Mouse (Mus musculus) T-cell, adult 66 days (primary cell): ENCODE results near the gene Pbx2. TPM values are rescaled to one million over a fixed set of nuclear protein-coding genes. Genes with fewer than 3 reads are reported as not detected.

ENCODE experiments used
- total RNA-seq, 2 experiments: library from RNA; stranded (reverse); gene quantifications; 3 replicates in 1 of 2; 4 replicates in 1 of 2; pipeline ENCODE4 v1.2.4; 2023

Gene Pbx2
- total RNA-seq: 10 to 100 TPM; 52.2 to 55.0 TPM

DNA sequence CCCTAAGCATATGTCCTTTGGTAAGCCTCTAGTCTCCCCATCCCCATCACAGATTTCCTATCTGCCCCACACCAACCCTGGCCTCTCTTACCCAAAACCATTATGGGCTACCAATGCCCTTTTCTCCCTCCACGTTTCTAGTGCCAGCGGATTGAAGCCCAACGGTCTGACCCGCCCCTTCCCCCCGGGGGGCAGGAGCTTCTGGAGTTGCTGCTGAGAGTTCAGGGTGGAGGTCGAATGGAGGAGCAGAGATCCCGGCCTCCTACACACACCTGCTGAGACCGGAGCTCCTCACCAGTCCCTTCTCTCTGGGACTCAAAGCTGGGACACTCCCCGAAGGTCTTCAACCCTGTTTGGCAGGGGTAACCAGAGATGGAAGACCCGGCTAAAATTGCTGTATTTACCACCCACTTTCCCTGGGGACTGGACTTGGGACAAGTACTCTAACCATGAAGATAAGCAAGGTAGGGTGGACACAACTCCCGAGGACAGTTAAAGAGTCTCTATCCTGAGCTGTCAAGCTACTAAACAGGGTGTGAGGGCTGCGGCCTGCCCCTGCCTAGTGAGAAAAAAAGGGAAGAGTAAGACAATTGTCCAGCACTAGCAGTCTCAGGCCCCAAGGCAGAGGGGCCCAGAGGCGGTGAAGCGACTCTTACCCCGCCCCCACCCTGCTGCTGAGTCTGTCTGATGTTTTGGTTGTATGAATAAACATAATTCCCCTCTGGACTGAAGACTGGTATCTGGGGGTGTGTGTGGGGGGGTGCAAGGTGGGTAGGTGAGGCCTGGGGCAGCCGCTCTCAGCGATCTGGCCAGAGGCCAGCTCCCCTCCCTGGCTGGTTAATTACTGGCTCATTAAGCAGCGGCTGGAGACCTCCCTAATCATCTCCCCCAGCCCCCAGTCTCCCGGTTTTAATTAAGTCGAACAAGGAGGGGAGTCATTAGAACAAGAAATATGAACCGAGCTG, at the start of gene Pbx2:
Gene Pbx2 (plus strand): TSS at position 238 of the 965 bp plus-strand sequence.

DNA sequence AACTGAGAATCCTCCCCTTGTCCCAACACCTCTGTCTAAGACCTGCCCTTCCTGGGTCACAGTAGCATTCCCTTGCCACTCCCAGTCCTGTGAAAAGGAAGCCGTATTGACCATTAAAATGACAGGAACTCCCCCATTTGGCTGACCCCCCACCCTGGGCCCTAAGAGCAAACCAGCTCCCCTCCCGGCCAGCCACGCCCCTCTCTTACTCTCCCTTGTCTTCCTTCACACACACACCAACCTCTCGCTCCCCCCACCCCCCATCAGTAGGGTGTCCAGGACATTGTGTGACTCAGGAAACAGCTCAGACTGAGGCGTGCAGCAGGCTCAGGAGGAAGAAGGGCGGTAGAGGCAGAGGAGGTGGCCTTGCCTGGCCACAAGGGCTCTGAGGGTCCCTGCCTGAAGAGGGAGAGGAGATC, 27.1 kb upstream of the Pbx2 start, which contains the start of gene Notch4:
Gene Notch4 (plus strand): TSS at position 266 of the 419 bp plus-strand sequence.

DNA sequence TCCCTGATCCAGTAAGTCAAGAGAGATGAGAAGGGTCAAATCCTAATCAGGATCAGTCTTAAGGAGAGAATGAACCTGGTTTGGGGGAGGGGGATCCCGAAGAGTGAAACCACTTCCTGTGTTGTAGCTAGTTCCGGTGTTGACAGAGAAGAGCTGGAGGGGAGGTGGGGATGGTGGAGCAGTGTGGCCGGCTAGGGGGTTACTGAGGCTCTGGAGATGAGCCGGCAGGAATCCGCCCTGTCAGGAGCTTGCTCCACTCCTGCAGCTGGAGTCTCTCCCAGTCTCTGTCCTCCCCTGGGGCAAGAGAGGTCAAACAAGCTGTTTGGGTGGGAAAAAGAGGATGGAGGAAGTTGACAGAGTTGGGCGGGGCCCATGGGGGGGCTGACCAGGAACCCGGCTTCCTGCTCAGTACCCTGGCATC, 1.4 kb upstream of the Pbx2 start, which contains the start of gene Gpsm3:
Gene Gpsm3 (plus strand): TSS at position 126 of the 421 bp plus-strand sequence.

DNA sequence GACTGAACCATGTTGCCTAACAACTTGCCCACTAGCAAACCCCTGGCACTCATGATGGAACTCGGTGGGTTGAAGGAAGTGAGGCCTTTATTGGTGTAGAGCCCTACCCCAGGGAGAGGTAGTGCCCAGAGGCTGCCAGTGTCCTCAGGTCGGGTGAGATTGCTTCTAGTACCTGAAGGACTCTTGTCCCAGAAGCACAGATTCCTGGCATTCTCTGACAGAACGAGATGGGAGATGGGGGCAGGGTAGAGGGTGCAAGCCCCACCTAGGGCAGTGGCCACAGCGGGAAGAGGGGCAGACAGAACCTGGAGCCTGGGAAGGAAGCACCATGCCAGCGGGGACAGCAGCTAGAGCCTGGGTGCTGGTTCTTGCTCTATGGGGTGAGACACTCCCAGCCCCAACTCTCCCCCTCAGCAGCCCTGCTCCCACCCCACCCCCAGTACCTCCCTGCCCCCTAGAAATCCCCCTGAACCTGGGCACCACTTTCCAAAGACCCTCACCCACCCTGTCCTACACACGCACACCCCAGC, 6.6 kb downstream of the Pbx2 start, which contains the start of gene Ager:
Gene Ager (plus strand): TSS at position 297 of the 530 bp plus-strand sequence.

DNA sequence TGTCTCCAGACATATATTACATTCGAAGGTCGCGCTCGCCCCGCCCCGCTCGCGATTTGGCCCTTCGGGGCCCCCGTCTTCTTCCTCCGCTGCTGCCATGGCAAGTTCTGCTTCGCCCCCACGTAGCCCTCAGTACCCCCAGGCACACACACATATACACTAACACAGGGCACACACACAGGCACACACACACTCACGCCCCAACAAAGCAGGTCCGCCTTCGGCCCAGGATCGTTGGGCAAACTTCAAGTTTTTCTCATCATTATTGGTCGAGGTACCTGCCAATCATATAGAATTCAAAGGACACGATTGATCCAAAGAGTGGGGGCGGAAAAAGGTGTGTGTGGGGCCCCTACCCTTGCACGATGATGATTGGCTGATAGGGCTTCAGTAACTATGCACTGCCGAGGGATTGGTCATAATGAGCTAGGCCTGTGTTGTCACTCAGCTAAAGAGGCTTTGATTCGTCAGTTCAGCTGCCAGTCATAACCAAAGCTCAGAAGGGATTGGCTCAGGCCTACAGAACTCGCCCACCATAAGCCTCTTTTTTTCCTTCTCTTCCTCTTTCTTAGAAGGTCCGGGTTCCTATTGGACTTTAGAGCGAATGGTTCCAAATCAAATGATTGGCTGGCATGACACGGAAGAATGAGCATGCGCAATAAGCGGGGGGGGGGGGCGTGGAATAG, 12.5 kb downstream of the Pbx2 start, which contains the start of gene Rnf5:
Gene Rnf5 (minus strand): TSS at position 316 of the 686 bp plus-strand sequence.

DNA sequence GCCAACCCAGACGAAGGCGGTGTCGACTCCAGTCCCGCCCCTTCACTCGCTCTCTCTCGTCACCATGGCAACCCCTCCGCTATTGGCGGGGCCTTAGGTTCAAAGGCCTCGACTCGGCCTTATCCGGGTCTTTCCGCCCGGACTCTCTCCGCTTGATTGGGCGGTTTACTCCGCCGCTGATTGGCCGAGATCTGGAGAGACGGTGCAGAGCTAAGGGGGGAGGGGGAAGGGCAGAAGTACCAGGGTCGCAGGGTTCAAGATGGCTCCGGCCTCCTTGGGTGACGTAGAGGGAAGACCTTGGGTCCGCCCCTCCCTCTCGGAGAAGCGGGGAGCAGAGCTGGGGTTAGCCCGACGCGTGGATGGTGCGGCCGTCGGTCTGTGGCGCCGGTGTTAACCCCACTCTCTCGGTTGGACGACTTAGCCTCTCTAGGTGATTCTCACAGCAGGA, 13.0 kb downstream of the Pbx2 start, which contains the start of gene Agpat1:
Gene Agpat1 (plus strand): TSS at position 202 of the 448 bp plus-strand sequence.

DNA sequence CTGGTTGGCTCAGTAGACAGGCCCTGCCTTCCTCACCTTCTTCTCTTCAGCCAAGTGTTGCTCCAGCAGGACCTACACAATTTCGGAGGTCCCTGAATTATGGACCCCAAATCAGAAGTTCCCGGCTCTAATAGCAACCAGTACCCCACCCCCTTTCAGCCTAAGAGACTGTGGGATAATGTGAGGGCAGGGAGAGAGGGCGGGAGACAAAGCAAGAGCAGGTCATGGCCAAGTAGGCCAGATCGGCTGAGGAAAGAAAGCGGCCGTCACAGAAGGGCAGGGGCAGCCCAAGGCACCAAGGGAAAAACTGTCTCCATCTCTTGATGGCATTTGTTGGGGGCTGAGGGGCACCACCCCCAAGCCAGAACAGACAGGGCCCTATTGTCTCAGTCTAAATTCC, 24.8 kb downstream of the Pbx2 start, which contains the start of gene Egfl8:
Gene Egfl8 (minus strand): TSS at position 101 of the 400 bp plus-strand sequence.

DNA sequence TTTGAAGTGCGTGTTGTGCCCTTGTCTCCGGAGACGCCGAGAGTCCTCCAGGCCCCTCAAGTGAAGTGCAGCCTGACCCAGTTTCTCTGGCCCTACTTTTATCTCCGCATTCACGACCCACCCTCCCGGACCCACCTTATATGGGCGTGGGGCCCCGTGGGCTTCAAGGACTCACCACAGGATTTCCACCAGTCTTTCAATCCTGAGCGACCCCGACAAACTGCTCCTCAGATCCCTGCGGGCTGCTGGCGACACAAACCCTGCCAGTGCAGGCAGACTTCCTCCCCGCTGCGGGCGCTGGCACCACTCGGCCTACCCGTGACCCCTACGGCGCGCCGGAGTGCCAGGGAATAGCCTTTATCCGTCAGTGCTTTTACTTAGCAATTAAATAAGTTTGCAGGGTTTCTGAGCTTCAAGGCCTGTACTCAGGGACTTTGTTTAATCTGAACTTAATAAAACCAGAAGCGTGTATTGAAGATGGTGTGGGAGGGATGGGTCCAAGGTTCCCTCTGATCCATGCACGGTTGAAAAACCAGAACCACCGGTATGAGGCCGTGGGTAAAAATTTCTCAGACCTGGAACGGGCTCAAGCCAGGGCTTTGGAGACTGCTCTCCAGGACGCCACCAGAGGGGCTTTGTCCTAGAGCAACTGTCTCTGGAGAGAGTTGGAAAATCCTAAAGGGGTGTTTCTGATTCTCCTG, 37.0 kb downstream of the Pbx2 start, which contains the start of gene Ppt2:
Gene Ppt2 (minus strand): TSS at position 568 of the 701 bp plus-strand sequence.

DNA sequence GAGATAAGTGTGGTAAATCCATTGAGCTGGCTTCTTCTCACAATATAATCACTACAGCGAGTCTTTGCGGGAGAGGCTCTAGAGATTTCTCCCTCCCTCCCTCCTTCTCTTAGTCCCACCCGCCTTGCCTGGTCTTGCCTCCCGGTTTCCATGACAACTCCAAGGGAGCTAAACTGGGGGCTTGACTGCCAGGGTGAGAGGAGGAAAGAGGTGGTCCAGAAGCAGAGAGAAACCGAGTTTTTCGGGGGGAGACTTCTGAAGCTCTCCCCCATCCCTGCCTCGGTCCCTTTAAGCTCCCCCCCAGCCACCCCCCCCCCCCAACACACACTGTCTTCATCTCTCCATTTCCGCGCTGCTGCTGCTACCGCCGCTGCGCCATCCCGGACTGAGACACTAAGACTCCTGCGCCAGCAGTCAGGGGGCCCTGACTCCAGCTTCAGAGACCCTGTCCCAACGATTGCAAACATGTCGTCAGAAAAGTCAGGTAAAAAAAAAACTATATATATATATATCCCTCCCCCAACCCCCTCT, 38.2 kb downstream of the Pbx2 start, which contains the start of gene Prrt1:
Gene Prrt1 (plus strand): TSS at position 313 of the 531 bp plus-strand sequence.

DNA sequence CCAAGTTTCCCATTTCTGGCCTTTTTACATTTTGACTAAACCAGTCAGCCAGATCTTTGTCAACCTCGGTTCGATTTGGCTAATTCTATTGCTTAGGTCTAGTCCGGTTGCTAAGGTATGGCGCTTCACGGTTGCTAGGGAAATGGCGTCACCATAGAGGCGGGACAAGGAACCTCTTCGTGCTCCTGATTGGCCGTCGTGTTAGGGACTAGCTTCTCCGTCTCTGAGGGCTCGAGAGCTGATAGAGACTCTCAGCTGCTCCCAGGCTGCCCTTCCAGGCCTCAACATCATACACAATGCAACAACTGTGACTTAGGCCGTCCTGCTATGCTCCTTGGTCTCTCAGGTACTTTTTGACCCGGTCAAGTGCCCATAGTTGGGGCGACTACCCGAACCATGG, 53.5 kb downstream of the Pbx2 start, which contains the start of gene Fkbpl:
Gene Fkbpl (plus strand): TSS at position 157 of the 400 bp plus-strand sequence.

Other genes with a start within 250 kb of the Pbx2 start
- gene Btnl2, start 236.4 kb upstream of the Pbx2 start, total RNA-seq: under 1 TPM in 1 of 2 experiments, not detected in 1; 0.36 TPM
- gene Btnl1, start 214.1 kb upstream of the Pbx2 start, total RNA-seq: not detected
- 1 to 10 TPM; 1.1 to 2.8 TPM for gene BC051142, start 192.4 kb upstream of the Pbx2 start, total RNA-seq
- not detected for gene Btnl4, start 113.9 kb upstream of the Pbx2 start, total RNA-seq
- not detected for gene Btnl6, start 73.9 kb upstream of the Pbx2 start, total RNA-seq
- gene Notch4, start 27.0 kb upstream of the Pbx2 start, total RNA-seq: under 1 TPM; 0.09 to 0.12 TPM
- 100 to 1,000 TPM; 217 to 222 TPM for gene Gpsm3, start 1.5 kb upstream of the Pbx2 start, total RNA-seq
- gene Ager, start 6.6 kb downstream of the Pbx2 start, total RNA-seq: 1 to 10 TPM; 9.0 to 9.7 TPM
- 10 to 100 TPM; 39.2 to 39.6 TPM for gene Rnf5, start 12.4 kb downstream of the Pbx2 start, total RNA-seq
- 10 to 100 TPM; 58.6 to 68.9 TPM for gene Agpat1, start 13.0 kb downstream of the Pbx2 start, total RNA-seq
- 1 to 10 TPM; 5.2 to 7.1 TPM for gene Egfl8, start 24.7 kb downstream of the Pbx2 start, total RNA-seq
- 10 to 100 TPM; 28.1 to 31.6 TPM for gene Ppt2, start 37.2 kb downstream of the Pbx2 start, total RNA-seq
- gene Prrt1, start 38.3 kb downstream of the Pbx2 start, total RNA-seq: 10 to 100 TPM; 13.9 to 20.0 TPM
- gene Fkbpl, start 53.5 kb downstream of the Pbx2 start, total RNA-seq: 1 to 10 TPM; 2.1 to 3.5 TPM
- 10 to 100 TPM; 46.2 to 55.1 TPM for gene Atf6b, start 55.9 kb downstream of the Pbx2 start, total RNA-seq
- gene Tnxb, start 79.3 kb downstream of the Pbx2 start, total RNA-seq: under 1 TPM in 1 of 2 experiments, not detected in 1; 0.09 TPM
- 1 to 10 TPM in 1 of 2 experiments, under 1 TPM in 1; 0.93 to 1.6 TPM for gene C4b, start 152.6 kb downstream of the Pbx2 start, total RNA-seq
- not detected for gene Cyp21a1, start 213.3 kb downstream of the Pbx2 start, total RNA-seq
- 10 to 100 TPM; 57.0 to 64.6 TPM for gene Stk19, start 245.7 kb downstream of the Pbx2 start, total RNA-seq
- 10 to 100 TPM; 74.3 to 76.9 TPM for gene Dxo, start 245.8 kb downstream of the Pbx2 start, total RNA-seq